Mouse (Mus musculus) stomach, postnatal 0 days (tissue): Measurements from ENCODE around the gene Gxylt1. TPM values are rescaled to one million over a fixed set of nuclear protein-coding genes. Genes with fewer than 3 reads are reported as not detected.
A peak's percentile ranks its signal among the peaks of the same experiment; 100 is the strongest.

ENCODE experiments used
- ATAC-seq: fragments of 200-750 bp; cut with Nextera tagmentation; 2 replicates; pipeline ENCODE4 v1.8.0; 2017; ENCODE audit not compliant: low FRiP score, low TSS enrichment
- DNase-seq: peaks from one replicate; pipeline ENCODE4 v3.0.0-alpha.2; 2016; ENCODE audit warnings: low spot score
- H3K27ac ChIP-seq: fragments of 300-500 bp; sonication (generic); replicated peaks from 2 replicates; pipeline ENCODE4 v1.5.1; 2014; ENCODE audit warnings: mild to moderate bottlenecking, control low read depth
- H3K27me3 ChIP-seq: fragments of 300-500 bp; sonication (generic); 2 replicates; pipeline ENCODE4 v1.6.1; 2014; ENCODE audit warnings: low read length; ENCODE audit not compliant: control insufficient read depth, insufficient read depth
- H3K36me3 ChIP-seq: fragments of 300-500 bp; sonication (generic); 2 replicates; pipeline ENCODE4 v1.6.1; 2014; ENCODE audit warnings: low read length, mixed read lengths; ENCODE audit not compliant: control insufficient read depth, insufficient read depth
- H3K4me1 ChIP-seq: fragments of 300-500 bp; sonication (generic); replicated peaks from 2 replicates; pipeline ENCODE4 v1.6.1; 2014; ENCODE audit warnings: antibody characterized with exemption; ENCODE audit not compliant: control insufficient read depth, insufficient read depth
- H3K4me2 ChIP-seq: fragments of 300-500 bp; sonication (generic); replicated peaks from 2 replicates; pipeline ENCODE4 v1.6.1; 2014; ENCODE audit warnings: low read depth, mild to moderate bottlenecking, control low read depth, moderate library complexity
- H3K4me3 ChIP-seq: fragments of 300-500 bp; sonication (generic); 2 replicates; pipeline ENCODE4 v1.5.1; 2014; ENCODE audit warnings: low read depth, low read length, control low read depth
- H3K9ac ChIP-seq: fragments of 300-500 bp; sonication (generic); 2 replicates; pipeline ENCODE4 v1.6.1; 2014; ENCODE audit warnings: mild to moderate bottlenecking, low read length, control low read depth, mixed read lengths
- H3K9me3 ChIP-seq: fragments of 300-500 bp; sonication (generic); 2 replicates; pipeline ENCODE4 v1.6.1; 2016; ENCODE audit warnings: low read length; ENCODE audit not compliant: control insufficient read depth
- CTCF ChIP-seq: IDR thresholded peaks from 2 replicates; pipeline ENCODE4 v1.5.1; 2016; ENCODE audit warnings: antibody characterized with exemption, low read depth, mild to moderate bottlenecking, moderate library complexity
- EP300 ChIP-seq: optimal IDR thresholded peaks from 2 replicates; pipeline ENCODE3; 2016; ENCODE audit warnings: antibody characterized with exemption
- WGBS: fragments of 180-500 bp; shearing (Covaris S2); extraction: QIAGEN DNeasy Blood & Tissue Kit; methylation state at CpG from one replicate; pipeline ENCODE4 v1.1.7; 2014; 5-methylcytosine and 5-hydroxymethylcytosine counted together
- polyA plus RNA-seq: library from polyadenylated mRNA; unstranded; fragments of >200 nt; fragmentation: Nextera tagmentation; extraction: Ambion mirVana; gene quantifications from 2 replicates; pipeline ENCODE4 v1.2.1, GENCODE M21; 2015

The Gxylt1 gene
- polyA plus RNA-seq, 1 experiment from 2014 or later, result 5.7 TPM

- Histone ChIP-seq H3K4me1 (no peaks in the 10 kb centered on the region), H3K27me3 (no peaks in the 10 kb centered on the region), H3K9ac (no peak overlapping the region), H3K4me2 (no peak overlapping the region), H3K4me3 (no peak overlapping the region), H3K27ac (no peak overlapping the region), H3K36me3 (peaks cover 2% of the 10 kb centered on the region; the same call in 1 of the 2 replicates), H3K9me3 (no peaks in the 10 kb centered on the region)
- TF ChIP-seq CTCF, result no peak
- TF ChIP-seq EP300, result no peak
- ATAC-seq (no peak), DNase-seq (no peak)
- WGBS, result 71% methylated on average over 2 of the region's 2 CpGs
Measured at GRCm38 (mm10) chr15:93287628-93288027, 12.6 kb upstream of the Gxylt1 start.

- DNase-seq, result no peak
- Histone ChIP-seq H3K9ac (no peak overlapping the region), H3K4me2 (no peak overlapping the region), H3K27me3 (no peaks in the 10 kb centered on the region), H3K27ac (no peak overlapping the region), H3K9me3 (no peaks in the 10 kb centered on the region), H3K36me3 (peaks cover 2% of the 10 kb centered on the region; the same call in 1 of the 2 replicates), H3K4me3 (no peak overlapping the region), H3K4me1 (no peaks in the 10 kb centered on the region)
- TF ChIP-seq EP300 (no peak), CTCF (no peak)
- WGBS, result 82% methylated on average over 15 of the region's 15 CpGs
- ATAC-seq, result no peak
Measured at GRCm38 (mm10) chr15:93285244-93285643, 10.3 kb upstream of the Gxylt1 start.

- 76% methylated on average over 6 of the region's 6 CpGs for WGBS
- no peaks in the 10 kb centered on the region for H3K9me3 ChIP-seq
- ATAC-seq (no peak), DNase-seq (no peak)
- H3K27me3 ChIP-seq, result no peaks in the 10 kb centered on the region
- H3K27ac ChIP-seq, result no peak overlapping the region
- TF ChIP-seq CTCF (no peak), EP300 (no peak)
- H3K4me1 ChIP-seq, result no peaks in the 10 kb centered on the region
- no peak overlapping the region for H3K9ac ChIP-seq
- no peak overlapping the region for H3K4me3 ChIP-seq
- peaks cover 2% of the 10 kb centered on the region; the same call in 1 of the 2 replicates for H3K36me3 ChIP-seq
- H3K4me2 ChIP-seq, result no peak overlapping the region
Measured at GRCm38 (mm10) chr15:93284326-93284725, 9.3 kb upstream of the Gxylt1 start.

- ATAC-seq (no peak), DNase-seq (peak; percentile 27)
- peaks cover 2% of the 10 kb centered on the region; the same call in 1 of the 2 replicates for H3K36me3 ChIP-seq
- TF ChIP-seq CTCF (peak; percentile 70), EP300 (no peak)
- H3K27ac ChIP-seq, result no peak overlapping the region
- 72% methylated on average over 11 of the region's 11 CpGs for WGBS
- no peaks in the 10 kb centered on the region for H3K4me1 ChIP-seq
- no peak overlapping the region for H3K4me2 ChIP-seq
- no peaks in the 10 kb centered on the region for H3K9me3 ChIP-seq
- H3K9ac ChIP-seq, result no peak overlapping the region
- no peak overlapping the region for H3K4me3 ChIP-seq
- no peaks in the 10 kb centered on the region for H3K27me3 ChIP-seq
Measured at GRCm38 (mm10) chr15:93283349-93283748, 8.4 kb upstream of the Gxylt1 start.

- H3K27me3 ChIP-seq, result no peaks in the 10 kb centered on the region
- H3K4me3 ChIP-seq, result peak overlapping the region; percentile 54
- no peak overlapping the region; the same call in 1 of the 2 replicates for H3K27ac ChIP-seq
- WGBS, result 4% methylated on average over 14 of the region's 14 CpGs
- H3K36me3 ChIP-seq, result no peaks in the 10 kb centered on the region
- ATAC-seq (no peak), DNase-seq (no peak)
- peak overlapping the region; percentile 87 for H3K4me2 ChIP-seq
- no peaks in the 10 kb centered on the region for H3K9me3 ChIP-seq
- no peak for TF ChIP-seq EP300
- no peak for TF ChIP-seq CTCF
- peaks cover 4% of the 10 kb centered on the region; the same call in 1 of the 2 replicates for H3K4me1 ChIP-seq
- peak overlapping the region; percentile 68 for H3K9ac ChIP-seq
Measured at GRCm38 (mm10) chr15:93276276-93276675, 1.3 kb upstream of the Gxylt1 start.

GRCm38 (mm10) chr15:93275623-93276022 is 644 bp upstream of the Gxylt1 start:
- Histone ChIP-seq H3K4me1 (peaks cover 4% of the 10 kb centered on the region; the same call in 1 of the 2 replicates), H3K4me3 (peak overlapping the region; percentile 54), H3K9me3 (no peaks in the 10 kb centered on the region), H3K36me3 (no peaks in the 10 kb centered on the region), H3K4me2 (peak overlapping the region; percentile 87), H3K27me3 (no peaks in the 10 kb centered on the region), H3K27ac (peak overlapping the region; percentile 84), H3K9ac (peak overlapping the region; percentile 68)
- WGBS, result 0% methylated on average over 21 of the region's 21 CpGs
- ATAC-seq (peak; percentile 33), DNase-seq (peak; percentile 54)
- TF ChIP-seq EP300 (no peak), CTCF (peak; percentile 30)
